Mouse (Mus musculus) ovary, adult 18-20 months (tissue): Measurements from ENCODE around the gene Ncapd3.

ENCODE experiments used
- DNase-seq: peaks from one replicate; pipeline ENCODE4 v3.0.0; 2022; ENCODE audit warnings: low spot score, mixed read lengths

Ncapd3 gene

DNA sequence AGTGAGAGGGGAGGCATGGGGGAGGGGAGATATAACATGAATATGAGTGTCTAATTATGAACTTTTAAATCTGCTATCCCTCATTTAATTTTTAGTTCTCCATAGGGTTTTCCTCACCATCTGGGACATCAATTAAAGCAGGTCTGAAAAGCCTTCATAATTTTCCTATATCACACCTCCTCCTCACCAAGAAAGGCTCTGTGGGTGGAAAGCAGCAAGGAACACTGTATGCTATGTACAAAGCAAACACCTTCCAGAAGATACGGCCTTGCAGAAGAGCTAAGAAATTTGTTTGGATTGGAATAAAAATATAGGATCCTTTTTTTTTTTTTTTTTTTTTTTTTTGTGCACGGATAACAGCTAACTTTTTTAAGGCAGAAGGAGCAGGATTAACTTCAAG is 94.0 kb downstream of the Ncapd3 start:
- DNase-seq = no peak

DNA sequence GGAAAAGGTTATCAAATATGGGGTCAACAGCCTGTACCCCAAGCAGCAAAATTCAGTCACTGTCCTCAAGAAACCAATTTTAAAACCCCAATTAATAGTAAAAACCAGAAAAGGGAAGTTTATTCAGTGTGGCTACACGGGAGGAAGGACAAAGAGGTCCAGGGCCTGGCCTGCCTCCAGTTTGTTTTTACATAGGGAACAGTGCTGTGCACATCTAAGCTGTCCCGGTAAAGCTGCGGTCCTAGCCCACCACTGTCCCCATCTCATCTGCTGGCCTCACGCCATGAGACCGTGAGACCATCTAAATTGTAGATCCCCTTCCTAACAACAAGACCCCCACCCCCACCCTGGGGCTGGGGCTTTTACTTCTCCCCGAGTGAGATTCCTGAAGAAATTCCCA is 95.5 kb downstream of the Ncapd3 start:
- DNase-seq = no peak

DNA sequence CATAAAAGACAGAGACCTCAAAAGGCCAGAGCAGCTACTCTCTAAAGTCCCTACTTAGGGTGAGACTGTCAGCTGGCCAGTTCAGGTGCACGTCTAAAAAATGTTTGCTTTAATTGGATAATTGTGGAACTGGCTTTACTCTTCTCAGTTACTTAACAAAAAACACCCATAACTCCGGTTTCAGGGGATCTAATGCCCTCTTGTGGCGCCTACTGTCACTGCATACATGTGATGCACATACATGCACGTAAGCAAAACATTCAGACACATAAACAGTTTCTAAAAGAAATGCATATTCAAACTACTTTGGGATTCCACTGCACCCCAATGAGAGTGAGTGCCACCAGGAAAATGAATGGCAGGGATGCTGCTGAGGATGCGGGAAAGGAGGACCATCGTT is 96.6 kb downstream of the Ncapd3 start:
- DNase-seq = no peak

DNA sequence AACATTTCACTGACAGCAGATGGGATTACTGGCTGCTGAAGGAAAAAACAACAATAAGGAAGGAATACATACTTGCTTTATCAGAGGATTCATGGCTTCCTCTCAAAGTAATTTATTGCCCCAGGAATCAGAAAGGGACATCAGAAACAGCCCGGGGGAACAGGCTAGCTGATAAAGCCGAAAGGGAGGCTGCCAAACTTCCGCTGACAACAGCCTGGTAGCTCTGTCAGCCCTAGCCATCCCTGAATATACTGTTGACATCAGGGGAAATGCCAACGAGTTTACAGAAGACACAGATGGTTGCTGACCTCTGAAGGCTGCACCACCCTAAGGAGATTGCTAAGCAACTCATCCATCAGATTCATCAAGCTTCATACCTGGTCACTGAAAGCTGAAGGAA is 98.7 kb downstream of the Ncapd3 start:
- no peak for DNase-seq

DNA sequence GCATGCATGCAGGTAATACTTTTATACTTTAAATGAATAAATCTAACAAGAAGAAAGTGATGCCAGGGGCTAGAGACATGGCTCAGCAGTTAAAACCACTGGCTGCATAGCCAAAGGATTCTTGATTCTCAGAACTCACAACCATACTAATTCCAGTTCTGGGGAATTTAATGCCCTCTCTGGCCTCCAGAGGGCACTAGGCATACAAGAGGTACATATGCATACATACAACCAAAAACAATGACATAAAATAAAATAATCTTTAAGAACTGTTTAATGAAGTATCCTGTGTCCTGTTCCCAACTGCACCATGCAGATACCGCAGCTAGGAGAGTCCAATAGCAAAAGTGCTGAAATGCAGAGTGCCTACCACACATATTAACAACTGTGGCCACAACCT is 104.4 kb downstream of the Ncapd3 start:
- no peak for DNase-seq

DNA sequence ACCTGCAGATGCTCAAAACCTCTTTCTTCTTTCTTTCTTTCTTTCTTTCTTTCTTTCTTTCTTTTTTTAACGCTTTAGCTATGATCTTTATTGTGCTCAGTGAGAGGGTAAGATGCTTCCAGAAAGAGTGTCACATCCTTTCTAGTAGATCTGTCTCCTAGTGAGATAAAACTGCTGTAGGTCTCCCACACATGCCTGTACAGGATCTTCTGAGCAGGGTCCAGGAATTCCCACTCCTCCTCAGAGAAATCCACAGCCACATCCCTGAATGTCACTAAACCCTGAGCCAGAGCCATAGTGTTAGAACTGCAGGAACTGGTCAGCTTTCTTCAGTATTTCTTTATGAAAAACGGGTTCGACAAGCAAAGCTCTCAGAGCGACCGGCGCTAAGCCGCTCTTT is 105.4 kb downstream of the Ncapd3 start:
- DNase-seq = no peak

DNA sequence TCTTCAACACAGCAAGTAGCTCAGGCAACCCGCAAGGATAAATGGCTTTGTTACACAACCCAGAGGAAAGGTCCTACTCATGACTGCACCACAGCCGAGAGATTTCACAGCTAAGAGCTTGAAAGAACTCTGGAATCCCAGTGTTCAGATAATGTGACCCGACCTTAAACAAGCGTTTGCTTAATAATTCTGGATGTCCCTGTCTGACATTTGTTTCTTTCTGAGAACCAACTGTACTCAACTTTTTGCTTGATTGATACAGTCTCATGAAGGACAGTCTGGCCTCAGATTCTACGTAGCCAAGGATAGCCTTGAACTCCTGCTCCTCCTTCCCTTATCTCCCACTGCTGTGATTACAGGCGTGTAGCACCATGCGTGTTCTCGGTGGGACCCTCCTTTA is 106.7 kb downstream of the Ncapd3 start:
- DNase-seq = no peak

DNA sequence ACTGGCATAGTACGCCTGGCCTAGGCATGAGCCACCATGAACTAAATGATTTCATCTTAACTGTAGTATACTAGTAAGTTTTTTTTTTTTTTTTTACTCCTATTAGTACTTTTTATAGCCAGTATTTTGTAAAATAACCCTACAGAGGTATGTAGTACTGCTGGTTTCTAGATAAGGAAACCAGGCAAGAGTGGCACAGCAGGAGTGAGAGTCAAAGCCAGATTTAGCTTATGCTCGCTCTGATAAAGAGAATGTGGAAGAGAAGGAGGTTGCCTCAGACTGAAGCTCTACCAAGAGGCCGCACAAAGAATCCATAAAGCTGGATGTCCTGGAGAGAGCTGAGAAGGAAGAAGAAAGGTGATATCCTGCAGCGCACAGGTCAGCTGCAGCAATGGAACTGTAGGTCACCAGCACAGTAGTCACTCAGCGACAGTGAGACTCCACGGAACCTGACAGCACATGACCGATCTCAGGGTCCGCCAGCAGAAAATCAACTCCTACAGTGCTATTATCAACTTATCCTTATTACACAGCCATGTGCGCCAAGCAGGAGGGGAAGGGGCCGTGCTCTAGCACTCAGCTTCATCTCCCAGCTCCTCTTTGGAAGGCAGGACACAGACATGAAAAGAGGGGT is 110.6 kb downstream of the Ncapd3 start:
- DNase-seq = no peak

DNA sequence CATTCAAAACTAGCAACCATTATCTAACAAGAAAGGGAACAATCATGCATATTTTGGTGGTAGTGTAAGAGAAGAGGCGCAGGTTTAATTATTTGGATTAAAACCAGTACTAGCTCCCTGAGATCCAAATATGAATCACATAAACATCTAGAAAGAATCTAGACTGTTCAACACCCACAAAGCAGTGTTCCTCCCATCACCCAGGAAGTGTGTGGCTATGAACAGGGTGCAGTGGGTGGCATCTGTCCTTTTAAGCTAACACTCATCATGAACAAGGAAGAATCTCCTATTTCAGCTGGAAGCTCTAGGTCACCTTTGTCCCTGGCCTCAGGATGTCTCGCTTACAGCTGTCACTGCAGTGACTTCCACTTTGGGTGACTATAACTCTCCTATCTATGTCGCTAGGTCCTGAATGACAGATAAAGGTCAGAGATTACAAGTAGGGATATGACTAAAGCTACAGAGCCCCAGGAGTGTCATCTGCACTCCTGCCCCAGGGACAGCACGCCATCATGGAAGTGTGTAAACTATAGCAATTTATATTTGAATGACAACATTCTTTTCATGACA is 114.4 kb downstream of the Ncapd3 start:
- DNase-seq = no peak
